Mouse (Mus musculus) adrenal gland, postnatal 25 days (tissue): ENCODE results near the gene Chaf1a. TPM values are rescaled to one million over a fixed set of nuclear protein-coding genes. Genes with fewer than 3 reads are reported as not detected.

ENCODE experiments used
- DNase-seq: peaks from one replicate; pipeline ENCODE4 v3.0.0; 2021; ENCODE audit warnings: mixed read lengths
- long read RNA-seq: library from polyadenylated mRNA; stranded (forward); transcript quantifications from one replicate; pipeline ENCODE4 v2.0.0, GENCODE M21; 2021
- total RNA-seq: library from RNA; stranded (reverse); gene quantifications from 2 replicates; pipeline ENCODE4 v1.2.3, GENCODE M21; 2021

The Chaf1a gene
- 8.2 and 9.8 TPM in 2 replicates for total RNA-seq
- long read RNA-seq, full-length matches to known transcripts = 10 of 15 reads
- long read RNA-seq, partial matches to known transcripts = 2 of 15 reads
- long read RNA-seq, other reads (novel, unspliced or antisense) = 3 of 15 reads

GRCm38 (mm10) chr17:56040030-56040856, at the start of gene Chaf1a:
Gene Chaf1a (plus strand): TSS chr17:56040439.
- peak; percentile 97 for DNase-seq

- peak; percentile 80 for DNase-seq
Measured at GRCm38 (mm10) chr17:55996007-55996406, 44.2 kb upstream of the Chaf1a start.

- DNase-seq = no peak
Measured at GRCm38 (mm10) chr17:55999794-56000499, 40.3 kb upstream of the Chaf1a start.

GRCm38 (mm10) chr17:56003000-56003399, 37.2 kb upstream of the Chaf1a start:
- no peak for DNase-seq

- DNase-seq = no peak
Measured at GRCm38 (mm10) chr17:56005415-56006061, 34.7 kb upstream of the Chaf1a start, which contains the start of the genes Stap2 and Mpnd. Gene Stap2 (minus strand): TSS chr17:56005584. Gene Mpnd (plus strand): TSS chr17:56005711.

- no peak for DNase-seq
Measured at GRCm38 (mm10) chr17:56006956-56007355, 33.3 kb upstream of the Chaf1a start.

- DNase-seq = no peak
Measured at GRCm38 (mm10) chr17:56007444-56008355, 32.5 kb upstream of the Chaf1a start.

GRCm38 (mm10) chr17:56008356-56009087, 31.7 kb upstream of the Chaf1a start:
- peak; percentile 92 for DNase-seq

- peak; percentile 94 for DNase-seq
Measured at GRCm38 (mm10) chr17:56009088-56009961, 30.9 kb upstream of the Chaf1a start.

- no peak for DNase-seq
Measured at GRCm38 (mm10) chr17:56009962-56010240, 30.3 kb upstream of the Chaf1a start.

- no peak for DNase-seq
Measured at GRCm38 (mm10) chr17:56010255-56010654, 30.0 kb upstream of the Chaf1a start.

GRCm38 (mm10) chr17:56010681-56011080, 29.6 kb upstream of the Chaf1a start:
- DNase-seq = peak; percentile 89

GRCm38 (mm10) chr17:56011441-56011840, 28.8 kb upstream of the Chaf1a start:
- DNase-seq = no peak

- no peak for DNase-seq
Measured at GRCm38 (mm10) chr17:56015293-56015692, 24.9 kb upstream of the Chaf1a start.

GRCm38 (mm10) chr17:56016382-56016781, 23.9 kb upstream of the Chaf1a start:
- no peak for DNase-seq

GRCm38 (mm10) chr17:56016793-56017785, 23.1 kb upstream of the Chaf1a start:
- DNase-seq = no peak

GRCm38 (mm10) chr17:56017848-56018247, 22.4 kb upstream of the Chaf1a start:
- no peak for DNase-seq

- DNase-seq = peak; percentile 56
Measured at GRCm38 (mm10) chr17:56018347-56019131, 21.7 kb upstream of the Chaf1a start.
